Mouse (Mus musculus) A20 (cell line): ENCODE measurements around the gene Sin3b.
"Not testable (repeated sequence)": the region's sequence is repeated elsewhere in the genome, so short reads cannot be mapped to it uniquely, and the experiment has no call there.

Experiments used
- DNase-seq: peaks from one replicate; pipeline ENCODE4 v3.0.0-alpha.2; 2011; ENCODE audit warnings: low read depth, low spot score

Gene Sin3b

DNA sequence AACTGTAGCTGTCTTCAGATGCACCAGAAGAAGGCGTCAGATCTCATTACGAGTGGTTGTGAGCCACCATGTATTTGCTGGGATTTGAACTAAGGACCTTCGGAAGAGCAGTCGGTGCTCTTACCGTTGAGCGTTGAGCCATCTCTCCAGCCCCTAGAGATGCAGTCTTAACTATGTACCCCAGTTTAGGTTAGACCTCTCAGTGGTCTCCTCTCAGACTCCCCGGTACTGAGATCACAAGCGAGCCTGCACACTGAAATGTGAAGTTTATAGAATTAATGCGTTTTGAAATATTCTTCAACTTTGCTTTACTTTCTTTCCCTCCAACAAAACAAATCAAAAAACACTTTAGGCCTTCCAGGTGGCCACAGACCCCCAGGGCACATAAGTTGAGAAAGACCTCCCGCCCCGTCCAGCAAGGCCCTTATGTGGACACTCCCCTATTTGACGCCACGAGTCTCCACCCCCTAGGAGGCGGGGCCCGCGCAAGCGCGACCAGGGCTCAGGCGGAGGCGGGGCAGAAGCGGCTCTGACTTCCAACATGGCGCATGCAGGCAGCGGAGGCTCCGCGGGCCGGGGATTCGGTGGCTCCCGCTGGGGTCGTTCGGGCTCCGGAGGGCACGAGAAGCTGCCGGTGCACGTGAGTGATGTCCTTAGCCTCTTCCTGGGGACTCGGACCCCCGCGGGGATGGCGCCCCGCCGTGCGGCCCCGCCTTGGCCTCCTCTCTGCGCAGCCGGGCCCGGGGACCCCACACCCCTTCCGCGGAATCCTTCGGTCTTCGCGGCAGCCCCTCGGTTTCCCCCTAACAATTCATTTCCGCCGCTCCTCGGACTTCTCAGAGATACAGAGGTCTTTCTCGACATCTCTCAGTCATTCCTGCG is at the start of gene Sin3b:
Gene Sin3b (plus strand): TSS at position 517 of the 882 bp plus-strand sequence.
- peak; percentile 94 for DNase-seq

GRCm38 (mm10) chr8:72674184-72674583 is 48.9 kb upstream of the Sin3b start:
- DNase-seq: peak; percentile 34

GRCm38 (mm10) chr8:72676436-72676835 is 46.6 kb upstream of the Sin3b start:
- no peak for DNase-seq

GRCm38 (mm10) chr8:72676844-72677243 is 46.2 kb upstream of the Sin3b start:
- DNase-seq: not testable (repeated sequence)

DNA sequence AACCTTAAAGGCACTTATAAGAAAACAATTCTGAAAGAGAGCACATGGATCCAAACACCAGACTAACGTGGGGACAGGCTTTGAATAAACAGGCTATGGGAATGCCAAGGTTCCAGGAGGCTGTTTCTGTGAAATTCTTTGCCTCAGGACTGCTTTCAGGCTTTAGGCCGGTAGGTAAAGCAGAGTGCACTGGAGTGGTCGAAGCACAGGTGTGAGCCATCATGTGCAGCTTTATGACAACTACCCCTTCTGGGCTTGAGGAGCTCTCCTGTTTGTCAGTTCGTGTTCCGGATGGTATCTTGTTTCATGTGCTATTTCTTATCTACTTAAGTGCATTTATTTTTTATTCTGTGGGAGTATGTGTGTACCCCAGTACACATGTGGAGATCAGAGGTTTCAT is 45.8 kb upstream of the Sin3b start:
- DNase-seq: no peak

GRCm38 (mm10) chr8:72680133-72680532 is 43.0 kb upstream of the Sin3b start:
- DNase-seq: peak; percentile 67

DNA sequence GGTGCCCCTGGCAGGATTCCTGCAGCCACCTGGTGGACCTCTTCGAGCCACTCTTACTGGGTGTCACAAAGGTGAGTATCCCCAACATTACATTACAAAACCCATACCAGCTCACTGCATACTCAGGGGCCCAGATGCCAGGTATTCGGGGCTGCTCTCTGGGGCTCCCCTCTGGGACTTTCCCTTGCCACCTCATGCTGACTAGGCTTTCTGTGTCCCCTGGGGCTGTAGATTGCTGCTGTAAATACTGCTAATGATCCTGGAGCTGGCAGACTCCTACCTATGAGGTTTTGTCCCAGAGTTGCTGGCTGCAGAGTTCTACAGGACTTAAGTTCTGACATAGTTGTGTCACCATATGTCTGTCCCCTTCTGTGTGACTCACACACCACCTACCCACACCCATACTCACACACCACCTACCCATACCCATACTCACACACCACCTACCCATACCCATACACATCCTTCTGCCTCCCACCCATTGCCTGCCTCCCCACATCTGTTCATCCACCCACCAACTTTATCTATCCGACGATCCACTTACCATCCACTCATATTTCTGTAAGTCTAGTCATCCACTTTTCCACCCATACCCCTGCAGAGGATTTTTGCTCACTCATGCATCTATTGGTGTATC is 40.9 kb upstream of the Sin3b start:
- peak; percentile 37 for DNase-seq

DNA sequence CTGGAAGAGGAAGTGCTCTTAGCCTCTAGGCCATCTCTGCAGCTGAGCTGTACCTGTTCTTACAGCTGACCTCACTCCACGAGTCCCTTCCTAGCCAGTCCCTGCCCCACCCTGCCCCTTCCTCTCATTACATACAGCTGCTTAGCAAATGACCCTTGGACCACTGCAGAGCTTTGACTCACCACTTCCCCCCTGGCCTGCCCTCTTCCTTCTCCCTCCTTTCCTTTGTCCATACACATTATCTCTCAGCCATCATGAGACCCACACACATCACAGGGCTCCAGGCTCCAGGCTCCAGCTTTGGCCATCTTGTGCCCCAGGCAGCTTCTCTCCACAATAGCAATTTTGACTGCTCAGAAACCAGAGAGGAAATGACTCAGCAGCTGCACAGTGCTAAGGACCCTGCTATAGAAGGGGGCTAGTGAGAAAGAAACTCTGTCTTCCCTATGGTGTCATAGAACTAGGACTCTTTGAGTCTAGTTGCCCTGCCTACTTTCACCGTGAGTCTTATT is 40.0 kb upstream of the Sin3b start:
- DNase-seq: peak; percentile 63

DNA sequence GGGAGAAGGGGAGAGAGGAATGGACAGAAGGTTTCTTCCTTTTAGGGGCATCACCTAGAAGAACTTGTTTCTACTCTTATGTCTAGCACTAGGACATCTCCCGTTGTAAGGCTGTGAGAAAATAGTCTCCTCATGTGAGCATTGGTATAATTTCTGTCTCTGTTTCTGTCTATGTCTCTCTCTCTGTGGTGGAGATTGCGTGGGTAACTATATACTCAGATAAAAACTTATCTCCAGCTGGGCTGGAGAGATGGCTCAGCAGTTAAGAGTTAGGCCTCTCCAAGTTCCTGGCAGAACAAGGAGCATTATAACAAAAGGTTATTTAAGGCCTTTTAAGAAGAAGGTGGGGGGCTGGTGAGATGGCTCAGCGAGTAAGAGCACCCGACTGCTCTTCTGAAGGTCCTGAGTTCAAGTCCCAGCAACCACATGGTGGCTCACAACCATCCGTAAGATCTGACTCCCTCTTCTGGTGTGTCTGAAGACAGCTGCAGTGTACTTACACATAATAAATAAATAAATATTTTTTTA is 39.4 kb upstream of the Sin3b start:
- DNase-seq: not testable (repeated sequence)

- DNase-seq: no peak
Observed at GRCm38 (mm10) chr8:72698349-72698926, 24.6 kb upstream of the Sin3b start.

- DNase-seq: no peak
Observed at GRCm38 (mm10) chr8:72712569-72712968, 10.5 kb upstream of the Sin3b start.

- no peak for DNase-seq
Observed at GRCm38 (mm10) chr8:72716594-72716993, 6.5 kb upstream of the Sin3b start.

- DNase-seq: no peak
Observed at GRCm38 (mm10) chr8:72720541-72720940, 2.5 kb upstream of the Sin3b start.

DNA sequence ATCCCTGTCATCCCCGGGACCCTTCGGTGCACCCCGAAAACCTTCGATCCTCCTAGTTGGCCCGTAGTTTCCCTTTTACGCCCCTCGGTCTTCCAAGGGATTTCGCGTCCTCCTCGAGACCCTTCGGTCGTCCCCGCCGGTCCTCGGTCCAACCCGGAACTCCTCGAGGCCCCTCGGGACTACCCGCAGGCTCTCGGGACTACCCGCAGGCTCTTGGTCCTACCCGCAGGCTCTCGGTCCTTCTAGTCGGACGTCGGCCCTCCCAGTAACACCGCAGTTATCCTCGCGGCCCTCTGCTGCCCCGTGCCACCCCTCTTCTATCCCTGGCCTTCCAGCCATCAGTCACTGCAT is 541 bp downstream of the Sin3b start:
- peak; percentile 45 for DNase-seq

GRCm38 (mm10) chr8:72728636-72729035 is 5.6 kb downstream of the Sin3b start:
- DNase-seq: no peak

GRCm38 (mm10) chr8:72735001-72735400 is 11.9 kb downstream of the Sin3b start:
- DNase-seq: no peak

GRCm38 (mm10) chr8:72736868-72737267 is 13.8 kb downstream of the Sin3b start:
- DNase-seq: no peak

GRCm38 (mm10) chr8:72746061-72746460 is 23.0 kb downstream of the Sin3b start:
- peak; percentile 55 for DNase-seq

DNA sequence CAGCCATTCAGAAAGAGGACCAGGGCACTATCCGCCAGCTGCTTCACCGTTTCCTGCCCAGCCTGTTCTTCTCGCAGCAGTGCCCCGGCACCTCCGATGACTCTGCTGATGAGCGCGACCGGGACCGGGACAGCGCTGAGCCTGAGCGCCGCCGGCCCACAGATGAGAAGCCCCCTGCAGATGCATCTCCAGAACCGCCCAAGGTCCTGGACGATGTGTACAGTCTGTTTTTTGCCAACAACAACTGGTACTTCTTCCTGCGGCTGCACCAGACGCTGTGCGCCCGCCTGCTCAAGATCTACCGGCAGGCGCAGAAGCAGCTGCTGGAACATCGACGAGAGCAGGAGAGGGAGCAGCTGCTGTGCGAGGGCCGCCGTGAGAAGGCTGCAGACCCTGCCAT is 26.8 kb downstream of the Sin3b start:
- DNase-seq: no peak

DNA sequence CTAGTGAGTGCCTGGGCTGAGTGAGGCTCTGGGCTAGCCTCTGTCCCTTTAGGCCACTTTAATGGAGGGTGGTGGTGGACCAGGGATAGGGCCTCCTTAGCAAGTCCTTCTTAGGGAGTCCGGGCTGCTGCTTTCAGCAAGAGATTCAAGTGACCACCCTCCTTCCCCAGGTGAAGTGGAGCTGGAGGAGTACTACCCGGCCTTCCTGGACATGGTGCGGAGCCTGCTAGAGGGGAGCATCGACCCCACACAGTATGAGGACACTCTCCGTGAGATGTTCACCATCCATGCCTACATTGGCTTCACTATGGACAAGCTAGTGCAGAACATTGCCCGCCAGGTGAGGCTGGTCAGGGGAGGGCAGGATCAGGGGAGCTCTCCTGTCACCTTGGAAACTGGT is 27.2 kb downstream of the Sin3b start:
- DNase-seq: no peak

DNA sequence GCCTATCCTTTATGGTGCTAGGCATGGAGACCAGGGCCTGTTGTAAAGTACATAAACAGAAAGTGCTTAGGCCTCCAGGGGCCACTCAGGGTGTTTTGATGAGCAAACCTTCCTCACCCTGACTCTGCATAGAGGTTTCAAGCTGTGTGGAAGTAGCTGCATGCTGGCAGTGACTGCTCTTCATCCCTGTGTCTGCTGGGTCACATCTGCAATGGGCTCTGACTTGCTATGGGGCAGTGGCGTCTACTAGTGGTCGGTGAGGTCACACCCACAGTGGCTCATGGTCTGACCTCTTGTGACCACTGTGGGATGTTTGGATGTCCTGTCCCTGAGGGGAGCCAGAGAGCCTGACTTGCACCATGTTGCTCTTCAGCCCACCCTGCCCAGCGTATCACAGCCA is 28.0 kb downstream of the Sin3b start:
- DNase-seq: no peak

- no peak for DNase-seq
Observed at GRCm38 (mm10) chr8:72752289-72752688, 29.2 kb downstream of the Sin3b start.
